Mouse (Mus musculus): ENCODE measurements around the gene Fam189b. TPM values are rescaled to one million over a fixed set of nuclear protein-coding genes. Genes with fewer than 3 reads are reported as not detected.

Gene Fam189b
- total and polyA plus RNA-seq, 3 experiments, result 1.1 to 8.4 (median 2.2) TPM

- TF ChIP-seq MAZ (IDR thresholded peaks at IDR 0.05; ENCODE audit: low read depth, low read length), result no peak
- no peak for TF ChIP-seq TCF12 (IDR thresholded peaks at IDR 0.05; ENCODE audit: low read depth, low read length)
- TF ChIP-seq KAT2A (IDR thresholded peaks at IDR 0.05; ENCODE audit: insufficient replicate concordance, low read length), result no peak
- TF ChIP-seq MXI1 (IDR thresholded peaks at IDR 0.05; ENCODE audit: low read depth, low read length), result no peak
- no peak for TF ChIP-seq NELFE (IDR thresholded peaks at IDR 0.05; ENCODE audit: low read depth, low read length)
- TF ChIP-seq USF2 (conservative IDR thresholded peaks at IDR 0.05; ENCODE audit: low read depth, low read length), result no peak
- Histone ChIP-seq H3K36me3 (replicated peaks in 1 of 2; ENCODE audit: control insufficient read depth in 1 of 2, insufficient read depth in 1 of 2, low read length in 1 of 2) (peaks cover 21 to 72% of the 10 kb centered on the region in 2 experiments), H3K27me3 (replicated peaks) (no peaks in the 10 kb centered on the region), H3K9ac (ENCODE audit: insufficient read depth, low read depth) (no peak overlapping the region), H3K79me2 (replicated peaks; ENCODE audit: control insufficient read depth, extremely low read depth, insufficient read depth, poor library complexity, severe bottlenecking) (no peaks in the 10 kb centered on the region), H3K4me2 (ENCODE audit: insufficient read depth, low read depth, poor library complexity, severe bottlenecking) (no peak overlapping the region), H3K4me1 (ENCODE audit: control insufficient read depth in 1 of 2, insufficient read depth in 2 of 2) (no peaks in the 10 kb centered on the region), H3K4me3 (replicated peaks in 1 of 3; ENCODE audit: low read depth in 2 of 3, low read length in 2 of 3, poor library complexity in 1 of 3) (no peak overlapping the region), H3K9me3 (replicated peaks; ENCODE audit: low read length) (no peaks in the 10 kb centered on the region), H3K27ac (ENCODE audit: insufficient read depth, low read depth) (no peak overlapping the region)
- no peak for DNase-seq (ENCODE audit: extremely low read depth)
- in situ Hi-C loops (cut with MboI; ENCODE audit: low pct_ligation_motif_present, low pct_unique_long_range_greater_than_20kb, low sequenced_read_pairs), result no loop called here
- dilution Hi-C loops (cut with MboI; ENCODE audit: extremely low pct_ligation_motif_present, extremely low pct_unique_long_range_greater_than_20kb, low sequenced_read_pairs), result no loop called here
These were observed 5.5 kb downstream of the Fam189b start for GRCm38 (mm10) chr3:89188478-89188875.

DNA sequence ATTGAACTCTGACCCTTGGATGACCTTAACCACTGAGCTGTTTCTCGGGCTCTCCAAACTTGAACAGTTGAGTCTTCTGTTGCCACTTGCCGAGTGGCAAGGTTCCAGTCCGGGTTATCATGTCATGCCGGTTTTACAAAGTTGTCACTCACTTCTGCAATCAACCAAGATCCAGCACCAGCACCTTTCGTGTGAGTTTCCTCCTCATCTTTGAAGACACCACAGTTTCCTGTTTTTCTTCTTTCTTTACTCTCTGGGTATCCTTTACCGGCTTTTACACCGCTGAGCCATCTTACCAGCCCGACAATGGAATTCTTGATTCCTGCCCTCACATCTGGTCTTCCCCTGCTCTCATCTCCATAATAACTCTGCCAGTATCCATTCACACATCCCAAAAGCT, 7.5 kb downstream of the Fam189b start:
- no peak for TF ChIP-seq MXI1 (IDR thresholded peaks at IDR 0.05; ENCODE audit: low read depth, low read length)
- TF ChIP-seq ZC3H11A (IDR thresholded peaks at IDR 0.05; ENCODE audit: low read depth, low read length), result no peak
- TF ChIP-seq ELF1 (IDR thresholded peaks at IDR 0.05; ENCODE audit: low read depth, low read length), result no peak
- TF ChIP-seq MAFK (IDR thresholded peaks at IDR 0.05; ENCODE audit: insufficient replicate concordance, low read length), result no peak
- TF ChIP-seq EP300 (IDR thresholded peaks at IDR 0.05; ENCODE audit: low read length), result no peak
- no peak for TF ChIP-seq E2F4 (IDR thresholded peaks at IDR 0.05; ENCODE audit: insufficient replicate concordance, low read depth, low read length)
- no peak for TF ChIP-seq CHD1 (IDR thresholded peaks at IDR 0.05; ENCODE audit: low read depth, low read length)
- TF ChIP-seq TBP (conservative IDR thresholded peaks at IDR 0.05; ENCODE audit: low read depth, low read length), result no peak
- no peak for TF ChIP-seq ZNF384 (IDR thresholded peaks at IDR 0.05; ENCODE audit: low read depth, low read length)
- TF ChIP-seq JUND (conservative IDR thresholded peaks at IDR 0.05; ENCODE audit: low read depth, low read length), result no peak
- no peak for TF ChIP-seq POLR2AphosphoS2 (IDR thresholded peaks at IDR 0.05; ENCODE audit: low read depth, low read length)
- no peak for TF ChIP-seq USF1 (IDR thresholded peaks at IDR 0.05; ENCODE audit: low read depth, low read length)
- no peak overlapping the region for H3K4me3 ChIP-seq (replicated peaks in 1 of 3; ENCODE audit: low read depth in 2 of 3, low read length in 2 of 3, poor library complexity in 1 of 3)
- H3K4me2 ChIP-seq (ENCODE audit: insufficient read depth, low read depth, poor library complexity, severe bottlenecking), result no peak overlapping the region
- H3K9me3 ChIP-seq (replicated peaks; ENCODE audit: low read length), result no peaks in the 10 kb centered on the region
- H3K9ac ChIP-seq (ENCODE audit: insufficient read depth, low read depth), result no peak overlapping the region
- no peaks in the 10 kb centered on the region for H3K27me3 ChIP-seq (replicated peaks)
- no peak for DNase-seq (ENCODE audit: extremely low read depth)
- dilution Hi-C loops (cut with MboI; ENCODE audit: extremely low pct_ligation_motif_present, extremely low pct_unique_long_range_greater_than_20kb, low sequenced_read_pairs), result no loop called here
- H3K27ac ChIP-seq (ENCODE audit: insufficient read depth, low read depth), result no peak overlapping the region
- no peaks in the 10 kb centered on the region for H3K79me2 ChIP-seq (replicated peaks; ENCODE audit: control insufficient read depth, extremely low read depth, insufficient read depth, poor library complexity, severe bottlenecking)
- H3K4me1 ChIP-seq (ENCODE audit: control insufficient read depth in 1 of 2, insufficient read depth in 2 of 2), result peaks cover 0 to 3% of the 10 kb centered on the region in 2 experiments; a peak in 2 of 4 replicates
- peaks cover 21 to 54% of the 10 kb centered on the region in 2 experiments for H3K36me3 ChIP-seq (replicated peaks in 1 of 2; ENCODE audit: control insufficient read depth in 1 of 2, insufficient read depth in 1 of 2, low read length in 1 of 2)
- in situ Hi-C loops (cut with MboI; ENCODE audit: low pct_ligation_motif_present, low pct_unique_long_range_greater_than_20kb, low sequenced_read_pairs), result no loop called here
